Mouse (Mus musculus) kidney, embryonic 14.5 days (tissue): ENCODE measurements around the gene Selenoh. TPM values are rescaled to one million over a fixed set of nuclear protein-coding genes. Genes with fewer than 3 reads are reported as not detected.
A peak's percentile ranks its signal among the peaks of the same experiment; 100 is the strongest.
"Not testable (repeated sequence)": the region's sequence is repeated elsewhere in the genome, so short reads cannot be mapped to it uniquely, and the experiment has no call there.

Experiments used
- ATAC-seq: fragments of 200-750 bp; cut with Nextera tagmentation; 2 replicates; pipeline ENCODE4 v1.8.0; 2017; ENCODE audit warnings: moderate number of reproducible peaks, mild to moderate bottlenecking, moderate TSS enrichment, moderate library complexity; ENCODE audit not compliant: low FRiP score, low TSS enrichment
- H3K27ac ChIP-seq: fragments of 300-500 bp; sonication (generic); 2 replicates; pipeline ENCODE4 v1.5.1; 2014; ENCODE audit warnings: low read depth, mild to moderate bottlenecking, low read length, moderate library complexity, mixed read lengths
- H3K27me3 ChIP-seq: fragments of 300-500 bp; sonication (generic); 2 replicates; pipeline ENCODE4 v1.6.1; 2014; ENCODE audit warnings: mild to moderate bottlenecking, low read length; ENCODE audit not compliant: control insufficient read depth, insufficient read depth
- H3K36me3 ChIP-seq: fragments of 300-500 bp; sonication (generic); 2 replicates; pipeline ENCODE4 v1.6.1; 2014; ENCODE audit warnings: low read length, mixed read lengths; ENCODE audit not compliant: control insufficient read depth, insufficient read depth
- H3K4me1 ChIP-seq: fragments of 300-500 bp; sonication (generic); 2 replicates; pipeline ENCODE4 v1.6.1; 2014; ENCODE audit warnings: low read length, mixed read lengths; ENCODE audit not compliant: control insufficient read depth, insufficient read depth
- H3K4me2 ChIP-seq: fragments of 300-500 bp; sonication (generic); replicated peaks from 2 replicates; pipeline ENCODE4 v1.6.1; 2014; ENCODE audit warnings: low read depth, mild to moderate bottlenecking, low read length
- H3K4me3 ChIP-seq: fragments of 300-500 bp; sonication (generic); 2 replicates; pipeline ENCODE4 v1.5.1; 2014; ENCODE audit warnings: mild to moderate bottlenecking, low read length
- H3K9ac ChIP-seq: fragments of 300-500 bp; sonication (generic); 2 replicates; pipeline ENCODE4 v1.6.1; 2014; ENCODE audit warnings: low read depth, mild to moderate bottlenecking, low read length, moderate library complexity
- H3K9me3 ChIP-seq: fragments of 300-500 bp; sonication (generic); 2 replicates; pipeline ENCODE4 v1.6.1; 2016; ENCODE audit warnings: low read length; ENCODE audit not compliant: control insufficient read depth
- WGBS: fragments of 180-500 bp; shearing (Covaris S2); extraction: QIAGEN DNeasy Blood & Tissue Kit; methylation state at CpG from one replicate; pipeline ENCODE4 v1.1.7; 2014; 5-methylcytosine and 5-hydroxymethylcytosine counted together
- polyA plus RNA-seq: library from polyadenylated mRNA; unstranded; fragments of >200 nt; fragmentation: Nextera tagmentation; extraction: Ambion mirVana; gene quantifications from 2 replicates; pipeline ENCODE4 v1.2.1, GENCODE M21; 2014

Selenoh gene
- polyA plus RNA-seq, 1 experiment from 2014 or later = 404 TPM

DNA sequence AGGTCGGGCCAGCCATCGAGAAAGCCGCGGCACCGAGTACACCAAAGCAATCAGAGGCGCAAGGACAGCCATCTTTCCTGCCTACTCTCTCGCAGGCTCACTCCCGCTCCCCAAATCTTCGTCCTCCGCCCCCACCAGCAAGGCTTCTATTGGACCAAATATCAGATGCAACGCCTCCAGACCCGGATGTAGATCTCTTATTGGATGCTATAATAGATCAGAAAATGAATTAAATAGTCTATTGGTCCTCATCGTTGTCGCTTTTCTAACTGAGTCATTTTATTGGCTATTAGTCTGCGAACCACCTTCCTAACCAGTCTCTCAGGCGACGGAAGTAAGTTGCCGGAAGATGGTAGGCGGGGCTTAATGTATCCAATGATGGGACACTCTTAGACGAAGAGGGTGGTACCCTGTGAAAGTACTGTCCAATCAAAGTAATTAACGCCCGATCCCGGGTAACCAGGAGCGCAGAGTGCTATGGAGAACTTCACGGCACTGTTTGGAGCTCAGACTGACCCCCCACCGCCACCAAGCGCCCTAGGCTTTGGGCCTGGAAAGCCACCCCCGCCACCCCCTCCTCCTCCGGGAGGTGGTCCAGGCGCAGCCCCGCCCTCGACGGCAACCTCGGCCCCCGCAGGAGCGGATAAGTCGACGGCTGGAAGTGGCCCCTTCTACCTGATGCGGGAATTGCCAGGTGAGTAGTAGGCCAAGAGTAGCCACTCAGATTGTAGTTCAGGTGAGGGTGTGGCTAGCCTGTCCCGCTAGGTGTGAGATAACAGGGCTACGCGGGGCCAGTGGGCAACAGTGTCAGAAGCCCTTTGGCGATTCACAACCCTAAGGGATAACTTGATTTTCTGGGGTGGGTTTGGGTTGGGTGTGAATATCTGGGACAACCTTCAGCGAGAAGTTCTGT is 7.7 kb upstream of the Selenoh start, which contains the start of the genes Gm28635 and Med19:
Gene Gm28635 (minus strand): TSS at position 74 of the 913 bp plus-strand sequence.
Gene Med19 (plus strand): TSS at position 435 of the 913 bp plus-strand sequence.
- H3K36me3 ChIP-seq = peaks cover 31% of the 10 kb centered on the region
- no peaks in the 10 kb centered on the region for H3K9me3 ChIP-seq
- peak within 1 kb of the TSS; percentile 89 for H3K9ac ChIP-seq
- H3K27ac ChIP-seq = peak within 1 kb of the TSS; percentile 59; the same call in 1 of the 2 replicates
- WGBS = under 1% methylated on average over 44 of the region's 44 CpGs
- peak; percentile 100 for ATAC-seq
- H3K4me3 ChIP-seq = peak within 1 kb of the TSS; percentile 99
- H3K27me3 ChIP-seq = no peaks in the 10 kb centered on the region
- H3K4me2 ChIP-seq = peak within 1 kb of the TSS; percentile 81
- H3K4me1 ChIP-seq = peaks cover 12% of the 10 kb centered on the region; the same call in 1 of the 2 replicates

- Histone ChIP-seq H3K4me3 (peak overlapping the region; percentile 99), H3K9me3 (no peaks in the 10 kb centered on the region), H3K9ac (peak overlapping the region; percentile 64), H3K4me1 (peaks cover 12% of the 10 kb centered on the region; the same call in 1 of the 2 replicates), H3K36me3 (peaks cover 38% of the 10 kb centered on the region), H3K27ac (no peak overlapping the region), H3K27me3 (no peaks in the 10 kb centered on the region), H3K4me2 (peak overlapping the region; percentile 72)
- WGBS = 11% methylated on average over 22 of the region's 22 CpGs
- ATAC-seq = peak; percentile 51
Measured at GRCm38 (mm10) chr2:84677270-84677967, 6.8 kb upstream of the Selenoh start.

DNA sequence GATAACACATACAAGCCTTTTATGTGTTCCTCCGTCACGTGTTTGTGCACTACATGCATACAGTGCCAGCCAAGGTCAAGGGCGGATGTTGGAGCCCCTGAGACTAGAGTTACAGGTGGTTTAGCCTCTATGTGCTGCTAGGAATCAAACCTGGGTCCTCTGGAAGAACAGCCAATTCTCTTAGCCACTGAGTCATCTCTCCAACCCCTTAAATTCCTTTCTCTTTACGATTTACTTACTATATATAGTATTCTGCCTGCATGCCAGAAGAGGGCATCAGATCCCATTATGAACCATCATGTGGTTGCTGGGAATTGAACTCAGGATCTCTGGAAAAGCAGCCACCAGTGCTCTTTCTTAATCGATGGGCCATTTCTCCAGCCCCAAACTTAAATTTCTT is 965 bp upstream of the Selenoh start:
- 73% methylated on average over 4 of the region's 5 CpGs for WGBS
- H3K4me3 ChIP-seq = not testable (repeated sequence)
- peak overlapping the region; percentile 56; the same call in 1 of the 2 replicates for H3K4me2 ChIP-seq

DNA sequence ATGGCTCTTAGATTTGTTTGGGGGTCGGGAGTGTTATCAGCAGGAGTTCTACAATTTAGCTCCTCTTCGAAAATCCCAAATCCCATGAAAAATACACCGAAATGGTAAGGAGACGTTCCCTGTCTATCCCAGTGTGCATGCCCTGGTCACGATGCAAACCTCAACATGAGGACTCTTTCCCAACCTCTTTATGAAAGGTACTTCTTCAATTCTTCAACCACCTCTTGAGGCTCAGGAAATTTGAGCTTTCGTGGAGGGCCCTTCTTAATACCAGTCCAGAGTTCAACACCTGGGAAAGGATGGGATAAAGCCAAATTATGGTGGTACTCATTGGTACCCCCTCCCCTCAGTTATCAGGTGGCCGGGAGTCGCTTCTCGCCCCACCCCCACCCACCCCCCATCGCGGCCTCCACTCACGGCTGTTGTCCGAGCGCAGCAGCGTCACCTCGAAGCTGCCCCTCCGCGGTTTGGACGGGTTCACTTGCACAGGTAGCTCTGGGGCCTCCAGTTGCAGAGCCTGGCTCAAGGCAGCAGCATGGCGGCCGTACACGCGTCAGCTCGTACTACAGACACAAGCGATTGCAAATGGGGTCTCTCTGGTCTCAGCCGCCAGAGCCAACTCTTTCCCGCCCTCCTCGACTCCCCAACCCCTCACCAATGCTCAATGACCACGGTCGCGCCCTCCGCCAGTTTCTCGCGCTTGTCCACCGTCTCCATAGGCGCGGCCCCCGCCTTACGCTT is 572 bp downstream of the Selenoh start:
- Histone ChIP-seq H3K27me3 (no peaks in the 10 kb centered on the region), H3K27ac (peak overlapping the region; percentile 93), H3K4me2 (peak overlapping the region; percentile 56), H3K36me3 (peaks cover 30% of the 10 kb centered on the region), H3K4me3 (peak overlapping the region; percentile 96), H3K4me1 (peaks cover 9% of the 10 kb centered on the region; the same call in 1 of the 2 replicates), H3K9me3 (no peaks in the 10 kb centered on the region), H3K9ac (peak overlapping the region; percentile 94)
- WGBS = 3% methylated on average over 39 of the region's 39 CpGs
- peak; percentile 77 for ATAC-seq

More for the DNA sequence above, 965 bp upstream of the Selenoh start:
- H3K9me3 ChIP-seq, H3K27me3 ChIP-seq, H3K9ac ChIP-seq, H3K27ac ChIP-seq, ATAC-seq: not testable (repeated sequence)
- Histone ChIP-seq H3K36me3 (peaks cover 39% of the 10 kb centered on the region), H3K4me1 (peaks cover 12% of the 10 kb centered on the region; the same call in 1 of the 2 replicates)

DNA sequence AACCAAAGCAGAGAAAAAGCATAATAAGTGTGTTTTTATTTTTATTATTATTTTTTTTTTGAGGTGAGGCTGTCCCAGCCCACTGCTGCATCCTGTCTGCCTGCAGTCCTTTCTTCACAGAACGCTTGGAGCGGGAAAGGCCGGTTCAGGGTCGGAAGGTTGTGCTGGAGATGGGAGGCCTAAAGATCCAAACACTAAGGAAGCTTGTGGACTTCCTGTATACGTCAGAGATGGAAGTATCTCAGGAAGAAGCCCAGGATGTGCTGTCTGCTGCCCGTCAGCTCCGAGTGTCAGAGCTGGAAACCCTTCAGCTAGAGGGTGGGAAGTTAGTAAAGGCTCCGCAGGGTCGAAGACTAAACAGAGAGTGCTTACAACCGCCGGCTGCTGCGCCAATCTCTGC is 4.5 kb downstream of the Selenoh start:
- Histone ChIP-seq H3K27me3 (no peaks in the 10 kb centered on the region), H3K4me3 (no peak overlapping the region), H3K36me3 (peaks cover 9% of the 10 kb centered on the region; the same call in 1 of the 2 replicates), H3K9ac (no peak overlapping the region), H3K4me1 (peaks cover 9% of the 10 kb centered on the region; the same call in 1 of the 2 replicates), H3K4me2 (no peak overlapping the region), H3K9me3 (no peaks in the 10 kb centered on the region), H3K27ac (peak overlapping the region; percentile 17; the same call in 1 of the 2 replicates)
- 71% methylated on average over 12 of the region's 12 CpGs for WGBS
- no peak for ATAC-seq

GRCm38 (mm10) chr2:84662866-84663265 is 7.7 kb downstream of the Selenoh start:
- no peak for ATAC-seq
- Histone ChIP-seq H3K4me2 (no peak overlapping the region), H3K27me3 (no peaks in the 10 kb centered on the region), H3K4me3 (no peak overlapping the region), H3K36me3 (peaks cover 2% of the 10 kb centered on the region; the same call in 1 of the 2 replicates), H3K4me1 (no peaks in the 10 kb centered on the region), H3K9me3 (no peaks in the 10 kb centered on the region), H3K9ac (no peak overlapping the region), H3K27ac (no peak overlapping the region)
- 38% methylated on average over 2 of the region's 2 CpGs for WGBS

DNA sequence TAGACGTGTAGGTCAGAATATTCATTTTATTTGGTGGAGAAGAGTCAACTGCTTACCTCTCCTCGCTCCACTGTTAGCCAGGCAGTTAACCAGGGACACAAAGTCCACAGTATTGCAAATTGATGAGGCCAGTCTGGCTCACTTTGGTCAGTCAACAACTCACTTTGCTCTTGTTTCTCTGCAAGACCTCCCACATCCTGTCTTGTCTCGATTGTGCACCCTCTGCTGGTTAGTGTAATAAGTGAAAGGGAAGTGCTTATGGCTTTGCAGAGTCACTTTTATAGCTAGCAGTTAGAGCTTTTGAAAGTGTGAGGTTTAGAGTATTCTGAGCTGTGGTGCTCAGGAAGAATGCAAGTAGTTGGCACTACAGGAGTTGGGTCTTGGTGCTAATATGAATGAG is 10.3 kb downstream of the Selenoh start:
- no peaks in the 10 kb centered on the region for H3K36me3 ChIP-seq
- no peak overlapping the region for H3K4me3 ChIP-seq
- H3K9me3 ChIP-seq = no peaks in the 10 kb centered on the region
- H3K9ac ChIP-seq = no peak overlapping the region
- no peak overlapping the region for H3K27ac ChIP-seq
- peak; percentile 30; the same call in 1 of the 2 replicates for ATAC-seq
- H3K4me1 ChIP-seq = no peaks in the 10 kb centered on the region
- WGBS = 67% methylated on average over 3 of the region's 3 CpGs
- H3K4me2 ChIP-seq = no peak overlapping the region
- no peaks in the 10 kb centered on the region for H3K27me3 ChIP-seq

DNA sequence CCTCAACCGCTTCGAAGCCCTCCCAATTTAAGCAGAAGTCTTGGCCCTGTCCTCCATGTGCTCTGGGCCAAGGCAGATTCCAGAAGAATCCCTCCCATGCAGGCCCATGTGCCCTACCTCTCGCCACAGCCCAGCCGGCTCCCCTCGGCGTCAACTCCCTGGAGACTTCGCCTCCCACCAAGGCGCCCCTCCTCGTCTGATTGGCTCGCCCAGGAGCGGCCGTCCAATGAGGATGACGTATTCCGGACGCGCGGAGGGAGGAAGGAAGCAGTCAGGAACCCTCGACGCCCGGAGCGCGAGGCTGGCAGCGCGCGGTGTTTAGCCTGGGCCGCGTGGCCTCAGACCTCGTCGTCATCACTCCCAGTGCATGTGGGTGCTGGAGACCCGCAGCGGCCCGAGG is 11.8 kb downstream of the Selenoh start, which contains the start of gene Btbd18:
Gene Btbd18 (plus strand): TSS at position 274 of the 400 bp plus-strand sequence.
- Histone ChIP-seq H3K9me3 (no peaks in the 10 kb centered on the region), H3K4me3 (no peak within 1 kb of the TSS), H3K4me1 (no peaks in the 10 kb centered on the region), H3K27ac (no peak within 1 kb of the TSS), H3K36me3 (no peaks in the 10 kb centered on the region), H3K27me3 (no peaks in the 10 kb centered on the region), H3K9ac (no peak within 1 kb of the TSS), H3K4me2 (no peak within 1 kb of the TSS)
- WGBS = 95% methylated on average over 32 of the region's 32 CpGs
- ATAC-seq = no peak
